ENCODE assay signal across 25 mouse cellular contexts in the genomic region with DNA sequence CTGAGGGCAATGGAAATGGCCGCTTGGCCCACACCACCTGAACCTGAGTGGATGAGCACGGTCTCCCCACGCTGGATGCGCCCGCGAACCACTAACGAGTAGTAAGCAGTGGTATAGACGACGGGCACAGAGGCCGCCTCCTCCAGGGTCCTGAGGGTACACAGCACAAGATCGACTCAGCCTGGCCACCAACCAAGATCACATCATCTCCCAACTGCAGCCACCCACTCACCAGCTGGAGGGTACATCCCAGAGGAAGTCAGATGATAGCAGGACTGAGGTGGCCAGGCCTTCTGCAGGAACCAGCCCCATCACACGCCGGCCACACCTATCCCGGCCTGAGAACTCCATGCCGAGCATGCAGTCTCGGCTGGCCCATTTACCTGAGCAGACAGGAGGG. TPM values are rescaled to one million over a fixed set of nuclear protein-coding genes. Genes with fewer than 3 reads are reported as not detected.
DNase-seq lines count a peak whose midpoint lies in the region; ATAC-seq lines count a peak whose summit lies in the region.
"Had no signal": no experiment of that assay in that cellular context is flagged by ENCODE, and none has a peak within 500 bp of the region (broad histone marks: within the 10 kb centered on the region; RNA-seq: fewer than 3 reads in every experiment).

No protein-coding gene starts in this region.

- ATAC-seq in forebrain, embryonic 15.5 days (replicated peaks) = no peak
- ATAC-seq: forebrain, embryonic 13.5 days; forebrain, postnatal 0 days had no signal

- H3K4me2 ChIP-seq in forebrain, embryonic 15.5 days (replicated peaks) = no peak overlapping the region
- H3K4me2 ChIP-seq: embryonic facial prominence, embryonic 13.5 days; forebrain, embryonic 13.5 days; heart, embryonic 11.5 days; hindbrain, embryonic 12.5 days; hindbrain, embryonic 15.5 days had no signal

- H3K27ac ChIP-seq in forebrain, embryonic 10.5 days = no peak overlapping the region
- H3K27ac ChIP-seq in forebrain, embryonic 15.5 days (replicated peaks) = no peak overlapping the region
- H3K27ac ChIP-seq: embryonic facial prominence, embryonic 10.5 days; embryonic facial prominence, embryonic 13.5 days; forebrain, embryonic 13.5 days; gastrocnemius, adult 2 months; hindbrain, embryonic 12.5 days; hindbrain, embryonic 15.5 days had no signal

- H3K4me3 ChIP-seq in forebrain, embryonic 10.5 days = 0 out of 2 replicates have a peak overlapping the region, but pooled peaks have one; percentile 2
- no peak overlapping the region for H3K4me3 ChIP-seq in forebrain, embryonic 15.5 days
- H3K4me3 ChIP-seq: embryonic facial prominence, embryonic 10.5 days; embryonic facial prominence, embryonic 13.5 days; erythroblast, embryonic 14.5 days; forebrain, embryonic 13.5 days; gastrocnemius, adult 2 months; hindbrain, embryonic 12.5 days; hindbrain, embryonic 15.5 days had no signal

- no peaks in the 10 kb centered on the region for H3K4me1 ChIP-seq in forebrain, embryonic 10.5 days
- no peaks in the 10 kb centered on the region for H3K4me1 ChIP-seq in forebrain, embryonic 15.5 days
- H3K4me1 ChIP-seq: embryonic facial prominence, embryonic 10.5 days; embryonic facial prominence, embryonic 13.5 days; forebrain, embryonic 13.5 days; hindbrain, embryonic 12.5 days; hindbrain, embryonic 15.5 days had no signal

- no peaks in the 10 kb centered on the region for H3K9me3 ChIP-seq in forebrain, embryonic 10.5 days
- no peaks in the 10 kb centered on the region for H3K9me3 ChIP-seq in forebrain, embryonic 15.5 days
- H3K9me3 ChIP-seq: embryonic facial prominence, embryonic 10.5 days; embryonic facial prominence, embryonic 13.5 days; forebrain, embryonic 13.5 days; hindbrain, embryonic 12.5 days; hindbrain, embryonic 15.5 days had no signal

- H3K27me3 ChIP-seq in forebrain, embryonic 10.5 days (ENCODE audit: poor library complexity, severe bottlenecking) = no peaks in the 10 kb centered on the region
- H3K27me3 ChIP-seq in forebrain, embryonic 15.5 days = no peaks in the 10 kb centered on the region
- H3K27me3 ChIP-seq: CH12.LX; embryonic facial prominence, embryonic 13.5 days; forebrain, embryonic 13.5 days; hindbrain, embryonic 12.5 days; hindbrain, embryonic 15.5 days had no signal

- DNase-seq in forebrain, embryonic 10.5 days (ENCODE audit: extremely low spot score, low spot score) = no peak
- peak; percentile 54 for DNase-seq in layer of hippocampus, adult 9-11 months
- DNase-seq in layer of hippocampus, postnatal 10 days (ENCODE audit: low spot score in 2 of 2) = no peak
- DNase-seq in right cerebral cortex, adult 18-20 months = peak; percentile 48
- DNase-seq in right cerebral cortex, postnatal 36 days (ENCODE audit: low spot score in 2 of 2) = no peak
- no peak for DNase-seq in embryo, embryonic 10.5 days (ENCODE audit: low spot score)
- DNase-seq: adrenal gland, adult 2 months; adrenal gland, postnatal 14 days; B cell, adult 2 months; cerebellum, adult 2 months; cerebellum, adult 9-11 months; cerebellum, postnatal 25 days; embryo, embryonic 11 days; forebrain, postnatal 0 days; gastrocnemius, adult 2 months; heart, adult 11 months had no signal

- H3K9ac ChIP-seq in forebrain, embryonic 15.5 days (replicated peaks) = no peak overlapping the region
- H3K9ac ChIP-seq: embryonic facial prominence, embryonic 13.5 days; forebrain, embryonic 13.5 days; forebrain, postnatal 0 days; hindbrain, embryonic 12.5 days; hindbrain, embryonic 15.5 days had no signal

- peaks cover 100% of the 10 kb centered on the region for H3K36me3 ChIP-seq in forebrain, embryonic 10.5 days (replicated peaks)
- peaks cover 100% of the 10 kb centered on the region for H3K36me3 ChIP-seq in forebrain, embryonic 15.5 days

- 96% methylated on average over 16 of the region's 16 CpGs for WGBS in forebrain, embryonic 10.5 days
- WGBS in forebrain, embryonic 15.5 days = 91% methylated on average over 16 of the region's 16 CpGs

RNA-seq across cellular contexts. Expression of gene Fasn, which starts 12.3 kb away (rescaled TPM):
- 134 and 144 TPM in 2 replicates for polyA plus RNA-seq in forebrain, embryonic 10.5 days (2016; fragmentation: Nextera tagmentation; extraction: Ambion mirVana)
- 78.3 and 80.6 TPM in 2 replicates for polyA plus RNA-seq in forebrain, embryonic 15.5 days (2015; fragmentation: Nextera tagmentation; extraction: Ambion mirVana)
- 100 to 1,000 TPM; 286 to 320 TPM for total RNA-seq in layer of hippocampus, postnatal 10 days (2021)

RNA-seq across cellular contexts. Expression of gene Dus1l, which starts 15.9 kb away (rescaled TPM):
- 110 and 111 TPM in 2 replicates for polyA plus RNA-seq in forebrain, embryonic 10.5 days (2016; fragmentation: Nextera tagmentation; extraction: Ambion mirVana)
- polyA plus RNA-seq in forebrain, embryonic 15.5 days (2015; fragmentation: Nextera tagmentation; extraction: Ambion mirVana) = 50.0 and 50.1 TPM in 2 replicates
- 10 to 100 TPM; 42.3 to 44.5 TPM for total RNA-seq in layer of hippocampus, postnatal 10 days (2021)

RNA-seq across cellular contexts. Expression of gene Gps1, which starts 28.0 kb away (rescaled TPM):
- 281 and 283 TPM in 2 replicates for polyA plus RNA-seq in forebrain, embryonic 10.5 days (2016; fragmentation: Nextera tagmentation; extraction: Ambion mirVana)
- polyA plus RNA-seq in forebrain, embryonic 15.5 days (2015; fragmentation: Nextera tagmentation; extraction: Ambion mirVana) = 276 and 287 TPM in 2 replicates
- total RNA-seq in layer of hippocampus, postnatal 10 days (2021) = 100 to 1,000 TPM; 136 to 144 TPM

RNA-seq across cellular contexts. Expression of gene Rfng, which starts 28.1 kb away (rescaled TPM):
- polyA plus RNA-seq in forebrain, embryonic 10.5 days (2016; fragmentation: Nextera tagmentation; extraction: Ambion mirVana) = 39.1 and 43.3 TPM in 2 replicates
- polyA plus RNA-seq in forebrain, embryonic 15.5 days (2015; fragmentation: Nextera tagmentation; extraction: Ambion mirVana) = 88.5 and 94.5 TPM in 2 replicates
- 10 to 100 TPM; 89.5 to 91.8 TPM for total RNA-seq in layer of hippocampus, postnatal 10 days (2021)

RNA-seq across cellular contexts. Expression of gene Hmga1b, which starts 49.5 kb away (rescaled TPM):
- polyA plus RNA-seq in forebrain, embryonic 10.5 days (2016; fragmentation: Nextera tagmentation; extraction: Ambion mirVana) = 12.3 and 14.2 TPM in 2 replicates
- polyA plus RNA-seq in forebrain, embryonic 15.5 days (2015; fragmentation: Nextera tagmentation; extraction: Ambion mirVana) = 1.8 and 2.4 TPM in 2 replicates
- total RNA-seq in layer of hippocampus, postnatal 10 days (2021) = 10 to 100 TPM; 18.7 to 22.2 TPM

Comparison
In these comparisons a context has a peak if more than half of its experiments do, and no peak if none do; other contexts are left out.
1. DNase-seq: peak in layer of hippocampus, adult 9-11 months (single experiment) and right cerebral cortex, adult 18-20 months (single experiment); none in forebrain, embryonic 10.5 days (single experiment), layer of hippocampus, postnatal 10 days (0 of 2), right cerebral cortex, postnatal 36 days (0 of 2) and embryo, embryonic 10.5 days (single experiment).